Mouse (Mus musculus) ES-Bruce4 (cell line): ENCODE measurements around the gene 5430419D17Rik. TPM values are rescaled to one million over a fixed set of nuclear protein-coding genes. Genes with fewer than 3 reads are reported as not detected.

ENCODE experiments used
- H3K27ac ChIP-seq: 2 replicates; pipeline ENCODE4 v1.5.1; 2012; ENCODE audit warnings: low read length, inconsistent platforms; ENCODE audit not compliant: insufficient read depth
- H3K27me3 ChIP-seq: 2 replicates; pipeline ENCODE4 v1.6.1; 2012; ENCODE audit warnings: mild to moderate bottlenecking, low read length, inconsistent platforms; ENCODE audit not compliant: control insufficient read depth, poor library complexity, insufficient read depth, severe bottlenecking
- H3K36me3 ChIP-seq: 2 replicates; pipeline ENCODE4 v1.6.1; 2012; ENCODE audit warnings: inconsistent platforms, mild to moderate bottlenecking, low read length, moderate library complexity; ENCODE audit not compliant: control insufficient read depth, poor library complexity, insufficient read depth, severe bottlenecking
- H3K4me1 ChIP-seq: one replicate; pipeline ENCODE4 v1.8.1; 2011; ENCODE audit warnings: low read length; ENCODE audit not compliant: control insufficient read depth, insufficient read depth
- H3K4me3 ChIP-seq: 2 replicates; pipeline ENCODE4 v1.5.1; 2011; ENCODE audit warnings: low read depth, mild to moderate bottlenecking, low read length
- H3K9ac ChIP-seq: 2 replicates; pipeline ENCODE4 v1.6.1; 2012; ENCODE audit warnings: low read depth, mild to moderate bottlenecking, inconsistent platforms; ENCODE audit not compliant: poor library complexity, severe bottlenecking
- H3K9me3 ChIP-seq: replicated peaks from 2 replicates; pipeline ENCODE4 v1.6.1; 2012; ENCODE audit warnings: mild to moderate bottlenecking, low read length, inconsistent platforms; ENCODE audit not compliant: control insufficient read depth, poor library complexity, insufficient read depth, severe bottlenecking
- CTCF ChIP-seq: IDR thresholded peaks from one replicate; pipeline ENCODE4 v1.8.1; 2011; ENCODE audit warnings: low read depth, low read length
- EP300 ChIP-seq: IDR thresholded peaks from 2 replicates; pipeline ENCODE4 v1.6.1; 2011; ENCODE audit warnings: low read depth, low read length; ENCODE audit not compliant: insufficient read depth
- POLR2A ChIP-seq: IDR thresholded peaks from one replicate; pipeline ENCODE4 v1.8.1; 2011; ENCODE audit warnings: low read length; ENCODE audit not compliant: insufficient read depth
- polyA plus RNA-seq: library from polyadenylated mRNA; stranded (reverse); fragments of >200 nt; gene quantifications from 2 replicates; pipeline ENCODE4 v1.2.4, GENCODE M21; 2011; ENCODE audit warnings: low read depth; ENCODE audit not compliant: missing spikeins, insufficient read depth, insufficient read length

5430419D17Rik gene
- polyA plus RNA-seq, 1 experiment: not detected

DNA sequence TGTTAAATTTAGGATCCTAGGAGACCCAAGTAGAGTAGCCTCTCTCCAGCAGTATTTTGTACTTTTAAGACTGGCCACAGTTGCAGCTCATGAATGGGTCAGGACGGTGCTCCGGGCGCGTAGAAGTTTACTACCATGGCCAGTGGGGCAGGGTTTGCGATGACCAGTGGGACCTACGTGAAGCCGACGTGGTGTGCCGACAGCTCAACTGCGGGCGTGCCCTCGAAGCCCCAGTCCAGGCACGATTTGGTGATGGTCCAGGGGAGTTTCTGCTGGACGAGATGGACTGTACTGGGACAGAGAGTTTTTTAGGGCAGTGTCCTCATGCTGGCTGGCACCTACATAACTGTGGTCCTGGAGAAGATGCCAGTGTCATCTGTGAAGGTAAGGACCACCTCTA, 13.8 kb downstream of the 5430419D17Rik start:
- TF ChIP-seq POLR2A (no peak), CTCF (no peak), EP300 (no peak)
- H3K36me3 ChIP-seq: no peaks in the 10 kb centered on the region
- no peaks in the 10 kb centered on the region for H3K4me1 ChIP-seq
- no peaks in the 10 kb centered on the region for H3K9me3 ChIP-seq
- no peak overlapping the region for H3K4me3 ChIP-seq
- H3K27ac ChIP-seq: no peak overlapping the region
- H3K27me3 ChIP-seq: no peaks in the 10 kb centered on the region; the same call in 1 of the 2 replicates
- H3K9ac ChIP-seq: no peak overlapping the region

DNA sequence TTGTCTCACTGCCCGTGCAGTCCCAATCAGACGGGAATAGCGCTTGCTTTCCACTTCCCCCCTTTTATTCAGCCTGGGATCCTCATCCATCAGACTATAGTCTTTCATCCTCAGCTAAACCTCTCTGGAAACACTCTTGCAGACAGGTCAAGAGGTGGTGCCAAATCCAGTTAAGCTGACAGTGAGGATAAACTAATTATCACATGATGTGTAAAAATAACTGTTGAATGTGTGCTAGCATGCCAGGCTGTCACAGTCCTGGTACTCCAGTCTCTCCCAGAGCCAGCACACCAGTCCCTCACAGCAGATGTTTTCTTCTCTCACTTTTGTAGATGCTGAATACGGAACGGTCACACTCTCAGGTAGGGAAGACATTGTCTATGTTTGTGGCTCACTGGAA, 48.9 kb downstream of the 5430419D17Rik start:
- Histone ChIP-seq H3K27ac (no peak overlapping the region), H3K4me1 (no peaks in the 10 kb centered on the region), H3K27me3 (no peaks in the 10 kb centered on the region), H3K36me3 (no peaks in the 10 kb centered on the region), H3K9ac (no peak overlapping the region), H3K4me3 (no peak overlapping the region), H3K9me3 (no peaks in the 10 kb centered on the region)
- no peak for TF ChIP-seq CTCF
- no peak for TF ChIP-seq EP300
- no peak for TF ChIP-seq POLR2A

- TF ChIP-seq EP300 (no peak), CTCF (no peak), POLR2A (no peak)
- H3K27me3 ChIP-seq: no peaks in the 10 kb centered on the region
- no peaks in the 10 kb centered on the region for H3K36me3 ChIP-seq
- no peak overlapping the region for H3K4me3 ChIP-seq
- H3K4me1 ChIP-seq: no peaks in the 10 kb centered on the region
- H3K9ac ChIP-seq: no peak overlapping the region
- H3K27ac ChIP-seq: no peak overlapping the region
- no peaks in the 10 kb centered on the region for H3K9me3 ChIP-seq
Observed at GRCm38 (mm10) chr7:131236091-131236490, 61.9 kb downstream of the 5430419D17Rik start.

- H3K9ac ChIP-seq: no peak overlapping the region
- H3K9me3 ChIP-seq: no peaks in the 10 kb centered on the region
- H3K36me3 ChIP-seq: no peaks in the 10 kb centered on the region
- TF ChIP-seq EP300: no peak
- no peak for TF ChIP-seq POLR2A
- TF ChIP-seq CTCF: no peak
- no peak overlapping the region for H3K4me3 ChIP-seq
- H3K27me3 ChIP-seq: no peaks in the 10 kb centered on the region
- no peaks in the 10 kb centered on the region for H3K4me1 ChIP-seq
- no peak overlapping the region for H3K27ac ChIP-seq
Observed at GRCm38 (mm10) chr7:131244993-131245392, 70.8 kb downstream of the 5430419D17Rik start.

- no peaks in the 10 kb centered on the region for H3K9me3 ChIP-seq
- TF ChIP-seq EP300 (no peak), POLR2A (no peak), CTCF (no peak)
- H3K4me1 ChIP-seq: no peaks in the 10 kb centered on the region
- no peaks in the 10 kb centered on the region for H3K27me3 ChIP-seq
- no peak overlapping the region for H3K27ac ChIP-seq
- H3K9ac ChIP-seq: no peak overlapping the region
- no peak overlapping the region for H3K4me3 ChIP-seq
- no peaks in the 10 kb centered on the region for H3K36me3 ChIP-seq
Observed at GRCm38 (mm10) chr7:131256841-131257240, 82.6 kb downstream of the 5430419D17Rik start.

DNA sequence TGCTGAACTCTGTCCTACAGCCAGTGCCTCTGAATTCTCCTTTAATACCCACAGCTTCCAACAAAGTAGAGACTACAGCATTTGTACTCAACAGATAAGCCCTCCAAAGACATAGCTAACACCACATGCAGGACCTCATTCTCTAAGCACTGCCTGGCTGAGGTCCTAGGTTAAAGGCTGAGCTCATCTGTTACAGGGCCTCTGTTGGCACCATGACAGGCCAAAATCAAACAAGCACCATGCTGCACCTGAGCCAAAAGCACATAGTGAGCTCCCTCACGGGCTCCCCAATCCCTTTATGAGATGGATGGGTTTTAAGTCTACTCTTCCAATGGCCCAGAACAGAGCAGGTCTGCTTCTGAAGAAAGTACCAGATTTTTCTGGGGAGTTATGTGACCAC, 83.1 kb downstream of the 5430419D17Rik start:
- TF ChIP-seq CTCF: no peak
- no peak for TF ChIP-seq POLR2A
- no peak for TF ChIP-seq EP300

More for the DNA sequence above, 83.1 kb downstream of the 5430419D17Rik start:
- Histone ChIP-seq H3K27ac (no peak overlapping the region), H3K4me1 (no peaks in the 10 kb centered on the region), H3K9ac (no peak overlapping the region), H3K27me3 (no peaks in the 10 kb centered on the region), H3K9me3 (no peaks in the 10 kb centered on the region), H3K4me3 (no peak overlapping the region), H3K36me3 (no peaks in the 10 kb centered on the region)
